Mouse (Mus musculus): ENCODE results near the gene 1700017D01Rik. TPM values are rescaled to one million over a fixed set of nuclear protein-coding genes. Genes with fewer than 3 reads are reported as not detected.
"Not testable (repeated sequence)": the region's sequence is repeated elsewhere in the genome, so short reads cannot be mapped to it uniquely, and the experiment has no call there.

Gene 1700017D01Rik
- polyA plus RNA-seq, 1 experiment from 2014 or later = not detected

DNA sequence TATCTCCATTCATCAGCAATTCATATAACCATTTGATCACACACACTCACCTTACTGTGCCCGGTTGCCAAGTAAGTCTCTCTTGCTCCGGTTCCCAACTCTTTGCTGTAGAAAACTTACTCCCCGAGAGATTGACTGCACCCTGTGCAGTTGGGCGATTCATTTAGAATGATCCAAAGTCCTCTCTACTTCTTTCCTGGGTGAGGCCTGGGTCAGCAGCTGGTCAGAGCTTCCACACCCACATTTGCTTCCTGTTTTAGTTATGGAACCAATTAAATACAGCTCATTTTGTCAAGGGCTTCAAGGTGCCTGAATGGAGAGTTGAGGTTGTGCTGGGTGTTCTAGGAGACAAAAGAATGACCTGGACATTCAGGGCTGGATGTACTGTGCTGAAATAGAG is 49.7 kb downstream of the 1700017D01Rik start, which contains the start of gene Ms4a8a:
TSS of gene Ms4a8a (minus strand) at position 169 of the 400 bp plus-strand sequence.
- no peak within 1 kb of the TSS for H3K27ac ChIP-seq
- H3K9ac ChIP-seq = no peak within 1 kb of the TSS
- H3K4me3 ChIP-seq = no peak within 1 kb of the TSS
- no peaks in the 10 kb centered on the region for H3K36me3 ChIP-seq
- no peak within 1 kb of the TSS for H3K4me2 ChIP-seq
- no peaks in the 10 kb centered on the region for H3K9me3 ChIP-seq
- ATAC-seq (ENCODE audit: insufficient number of reproducible peaks, low FRiP score, low TSS enrichment, low read depth) = no peak
- H3K27me3 ChIP-seq = no peaks in the 10 kb centered on the region
- 81% methylated on average over 4 of the region's 4 CpGs for WGBS
- no peaks in the 10 kb centered on the region for H3K4me1 ChIP-seq

DNA sequence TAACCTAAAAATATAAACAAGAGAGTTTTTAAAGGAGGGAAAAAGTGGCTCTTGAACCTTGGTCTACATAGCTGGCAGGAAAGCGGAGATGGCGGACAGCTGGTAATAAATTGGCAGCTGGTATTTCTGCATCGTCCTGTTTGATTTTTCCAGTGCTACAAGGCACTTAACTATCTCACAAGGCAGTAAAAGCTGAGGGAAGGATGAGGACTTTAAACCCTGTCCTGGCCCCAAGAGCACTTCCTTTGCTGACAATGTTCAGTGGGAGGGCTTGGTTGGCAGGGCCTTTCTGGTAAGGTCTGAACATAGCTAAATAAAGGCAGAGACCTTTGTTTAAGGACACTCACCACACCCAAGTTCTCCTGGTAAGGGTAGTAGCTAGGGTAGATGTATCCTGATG is 60.3 kb downstream of the 1700017D01Rik start:
- no peak overlapping the region for H3K4me3 ChIP-seq
- H3K36me3 ChIP-seq = no peaks in the 10 kb centered on the region
- H3K4me1 ChIP-seq = no peaks in the 10 kb centered on the region
- H3K4me2 ChIP-seq = no peak overlapping the region
- ATAC-seq (ENCODE audit: insufficient number of reproducible peaks, low FRiP score, low TSS enrichment, low read depth) = no peak
- H3K27ac ChIP-seq = no peak overlapping the region
- no peaks in the 10 kb centered on the region for H3K27me3 ChIP-seq
- no peaks in the 10 kb centered on the region; the same call in 1 of the 2 replicates for H3K9me3 ChIP-seq
- no peak overlapping the region for H3K9ac ChIP-seq
- 57% methylated on average over 3 of the region's 3 CpGs for WGBS

DNA sequence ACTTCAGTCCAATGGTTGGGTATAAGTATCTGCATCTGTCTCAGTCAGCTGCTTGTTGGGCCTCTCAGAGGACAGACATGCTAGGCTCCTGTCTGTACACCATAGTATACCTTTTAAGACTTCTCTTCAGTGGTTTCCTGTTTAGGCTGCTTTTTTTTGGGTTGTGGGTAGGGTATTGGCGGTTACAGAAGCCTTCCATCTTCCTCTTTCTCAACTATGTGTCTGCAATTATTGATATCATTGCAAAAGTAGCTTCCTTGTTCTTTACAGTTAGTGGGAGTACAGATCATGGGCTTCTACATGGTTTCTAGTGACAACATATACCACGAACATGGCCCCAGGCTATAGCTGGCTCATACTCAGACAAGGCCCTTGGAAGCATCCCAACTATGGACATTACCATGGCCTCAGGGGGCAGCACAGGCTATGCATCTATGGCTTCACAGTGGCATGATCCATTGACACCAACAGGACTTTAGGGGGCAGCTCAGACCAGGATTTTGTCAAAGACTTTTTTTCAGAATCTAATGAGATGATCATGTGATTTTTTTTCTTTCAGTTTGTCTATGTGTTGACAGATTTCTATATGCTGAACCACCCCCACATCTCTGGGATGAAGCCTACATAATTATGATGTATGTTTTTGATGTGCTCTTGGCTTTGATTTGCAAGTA is 65.3 kb downstream of the 1700017D01Rik start:
- Histone ChIP-seq H3K36me3 (no peaks in the 10 kb centered on the region), H3K9me3 (no peaks in the 10 kb centered on the region; the same call in 1 of the 2 replicates), H3K27me3 (no peaks in the 10 kb centered on the region), H3K4me1 (no peaks in the 10 kb centered on the region), H3K4me3 (no peak overlapping the region), H3K27ac (no peak overlapping the region), H3K4me2 (no peak overlapping the region), H3K9ac (no peak overlapping the region)
- ATAC-seq (ENCODE audit: insufficient number of reproducible peaks, low FRiP score, low TSS enrichment, low read depth) = no peak
- 80% methylated on average over 2 of the region's 2 CpGs for WGBS

DNA sequence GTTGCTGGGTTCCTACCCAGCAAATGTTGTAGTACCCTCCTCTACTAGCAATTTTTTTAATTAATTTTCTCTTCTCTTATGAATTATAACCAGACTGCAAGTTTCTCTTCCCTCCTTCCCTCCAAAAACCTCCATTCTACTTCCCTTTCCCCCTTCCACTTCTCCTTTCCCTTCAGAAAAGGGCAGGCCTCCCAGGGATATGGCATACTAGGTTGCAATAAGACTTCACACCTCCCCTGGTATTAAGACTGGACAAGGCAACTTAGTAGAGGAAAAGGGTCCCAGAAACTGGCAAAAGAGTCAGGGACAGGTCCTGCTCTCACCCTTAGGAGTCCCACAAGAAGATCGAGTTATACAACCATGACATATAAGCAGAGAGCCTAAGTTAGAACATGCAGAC is 69.8 kb downstream of the 1700017D01Rik start:
- Histone ChIP-seq H3K9me3 (no peaks in the 10 kb centered on the region; the same call in 1 of the 2 replicates), H3K36me3 (no peaks in the 10 kb centered on the region), H3K4me1 (no peaks in the 10 kb centered on the region), H3K9ac (no peak overlapping the region), H3K27ac (no peak overlapping the region), H3K27me3 (no peaks in the 10 kb centered on the region), H3K4me2 (no peak overlapping the region), H3K4me3 (no peak overlapping the region)
- 88% methylated on average over 1 of the region's 1 CpGs for WGBS
- no peak for ATAC-seq (ENCODE audit: insufficient number of reproducible peaks, low FRiP score, low TSS enrichment, low read depth)

DNA sequence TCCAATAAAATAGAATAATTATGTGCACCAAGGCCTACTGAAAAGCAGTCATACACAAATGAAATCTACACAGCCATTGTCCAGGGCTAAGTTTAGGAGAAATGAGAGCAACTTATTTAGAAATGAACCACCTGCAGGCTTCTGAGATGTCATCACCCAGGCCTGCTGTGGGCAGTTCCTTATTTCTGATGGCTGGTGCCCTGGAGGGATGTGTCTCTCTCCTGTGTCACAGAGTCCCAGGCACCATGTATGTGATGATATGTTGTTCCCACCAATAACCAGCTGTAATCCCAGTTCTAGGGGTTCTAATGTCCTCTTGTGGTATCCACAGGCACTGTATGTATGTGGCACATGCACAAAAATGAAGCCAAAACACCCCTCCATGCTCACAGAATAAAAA is 70.7 kb downstream of the 1700017D01Rik start:
- no peak overlapping the region for H3K4me2 ChIP-seq
- H3K27ac ChIP-seq = no peak overlapping the region
- no peak for ATAC-seq (ENCODE audit: insufficient number of reproducible peaks, low FRiP score, low TSS enrichment, low read depth)
- H3K27me3 ChIP-seq = no peaks in the 10 kb centered on the region
- no peak overlapping the region for H3K9ac ChIP-seq
- no peaks in the 10 kb centered on the region for H3K4me1 ChIP-seq
- H3K36me3 ChIP-seq = no peaks in the 10 kb centered on the region
- H3K9me3 ChIP-seq = no peaks in the 10 kb centered on the region
- H3K4me3 ChIP-seq = no peak overlapping the region

DNA sequence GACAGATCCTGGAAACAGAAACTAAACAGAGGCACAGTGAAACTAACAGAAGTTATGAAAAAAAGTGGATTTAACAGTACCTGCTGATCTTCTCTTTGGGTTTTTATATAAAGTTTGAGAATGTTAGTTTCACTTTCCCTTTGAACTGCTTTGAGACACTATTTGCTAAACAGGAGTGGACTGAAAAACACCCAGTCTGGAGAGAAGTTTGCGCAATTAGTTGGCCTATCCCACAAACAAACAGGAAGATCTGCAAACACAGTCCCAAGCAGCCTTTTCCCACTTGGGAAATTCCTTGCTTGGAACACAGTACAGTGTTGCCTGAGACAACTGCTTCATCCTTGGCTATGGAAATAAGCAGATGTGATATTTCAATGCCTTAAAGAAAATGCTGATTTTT is 75.0 kb downstream of the 1700017D01Rik start:
- not testable (repeated sequence) for H3K36me3 ChIP-seq; ATAC-seq (ENCODE audit: insufficient number of reproducible peaks, low FRiP score, low TSS enrichment, low read depth); H3K27me3 ChIP-seq; H3K9me3 ChIP-seq; H3K27ac ChIP-seq; H3K4me3 ChIP-seq; H3K4me2 ChIP-seq; H3K9ac ChIP-seq; H3K4me1 ChIP-seq
- WGBS = 89% methylated on average over 1 of the region's 1 CpGs

DNA sequence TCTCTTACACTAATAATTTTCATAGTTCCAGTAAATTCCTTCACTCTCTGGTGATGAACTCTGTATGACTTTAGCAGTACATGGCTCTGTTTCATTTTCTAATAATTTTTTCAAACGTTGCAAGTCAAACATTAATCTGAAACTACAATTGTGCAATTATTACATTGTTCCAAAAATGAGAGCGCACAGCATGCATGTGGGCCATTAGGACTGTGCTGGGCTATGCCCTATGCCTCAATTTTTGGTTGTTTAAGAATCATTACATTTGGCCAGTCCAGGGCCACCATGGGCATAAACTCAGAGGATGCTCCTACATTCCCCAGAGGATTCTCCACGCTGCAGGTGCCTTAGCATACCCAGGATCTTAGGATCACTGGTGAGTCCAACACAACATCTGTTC is 77.4 kb downstream of the 1700017D01Rik start:
- no peak overlapping the region for H3K4me2 ChIP-seq
- WGBS = 63% methylated on average over 3 of the region's 3 CpGs
- H3K36me3 ChIP-seq = no peaks in the 10 kb centered on the region
- no peaks in the 10 kb centered on the region for H3K27me3 ChIP-seq
- no peak overlapping the region for H3K9ac ChIP-seq
- H3K4me1 ChIP-seq = no peaks in the 10 kb centered on the region
- H3K4me3 ChIP-seq = no peak overlapping the region
- H3K27ac ChIP-seq = no peak overlapping the region
- no peak for ATAC-seq (ENCODE audit: insufficient number of reproducible peaks, low FRiP score, low TSS enrichment, low read depth)
- no peaks in the 10 kb centered on the region for H3K9me3 ChIP-seq

DNA sequence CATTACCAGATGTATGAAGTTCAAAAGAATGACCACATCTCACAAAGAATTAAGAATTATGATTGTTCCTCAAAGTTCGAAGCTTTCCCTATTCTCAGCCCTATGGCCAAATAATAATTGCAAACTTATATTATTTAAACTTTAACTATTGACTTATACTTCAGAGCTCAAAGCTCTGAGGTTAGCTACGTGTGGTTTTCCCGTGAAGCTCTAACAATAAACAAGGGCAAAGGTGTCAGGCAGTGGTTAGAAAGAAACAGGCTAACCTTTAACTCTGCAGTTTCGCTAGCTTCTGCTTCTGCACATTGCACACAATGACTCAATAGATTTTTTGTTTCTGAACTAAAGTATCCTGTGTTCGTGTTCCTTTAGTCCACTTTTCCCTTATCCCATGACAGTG is 77.8 kb downstream of the 1700017D01Rik start:
- WGBS = 50% methylated on average over 5 of the region's 5 CpGs
- ATAC-seq (ENCODE audit: insufficient number of reproducible peaks, low FRiP score, low TSS enrichment, low read depth) = no peak
- no peak overlapping the region for H3K9ac ChIP-seq
- H3K27ac ChIP-seq = no peak overlapping the region
- no peaks in the 10 kb centered on the region for H3K4me1 ChIP-seq
- no peak overlapping the region for H3K4me3 ChIP-seq
- H3K36me3 ChIP-seq = no peaks in the 10 kb centered on the region
- no peak overlapping the region for H3K4me2 ChIP-seq
- no peaks in the 10 kb centered on the region for H3K27me3 ChIP-seq
- H3K9me3 ChIP-seq = no peaks in the 10 kb centered on the region

DNA sequence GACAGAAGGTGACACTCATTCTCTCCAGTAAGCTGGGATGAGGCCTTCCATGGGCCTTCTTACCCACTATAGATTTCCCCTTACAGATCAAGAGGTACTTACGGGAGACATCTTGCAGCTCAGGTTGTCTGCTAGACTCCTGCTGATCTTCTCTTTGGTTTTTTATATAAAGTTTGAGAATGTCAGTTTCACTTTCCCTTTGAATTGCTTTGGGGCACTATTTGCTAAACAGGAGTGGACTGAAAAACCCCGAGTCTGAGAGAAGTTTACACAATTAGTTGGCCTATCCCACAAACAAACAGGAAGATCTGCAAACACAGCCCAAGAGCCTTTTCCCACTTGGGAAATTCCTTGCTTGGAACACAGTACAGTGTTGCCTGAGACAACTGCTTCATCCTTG is 80.4 kb downstream of the 1700017D01Rik start:
- H3K9ac ChIP-seq = no peak overlapping the region
- no peaks in the 10 kb centered on the region for H3K36me3 ChIP-seq
- no peak overlapping the region for H3K27ac ChIP-seq
- H3K9me3 ChIP-seq = no peaks in the 10 kb centered on the region
- 66% methylated on average over 2 of the region's 2 CpGs for WGBS
- no peaks in the 10 kb centered on the region for H3K27me3 ChIP-seq
- H3K4me1 ChIP-seq = no peaks in the 10 kb centered on the region
- H3K4me2 ChIP-seq = no peak overlapping the region
- no peak overlapping the region for H3K4me3 ChIP-seq
- no peak for ATAC-seq (ENCODE audit: insufficient number of reproducible peaks, low FRiP score, low TSS enrichment, low read depth)

DNA sequence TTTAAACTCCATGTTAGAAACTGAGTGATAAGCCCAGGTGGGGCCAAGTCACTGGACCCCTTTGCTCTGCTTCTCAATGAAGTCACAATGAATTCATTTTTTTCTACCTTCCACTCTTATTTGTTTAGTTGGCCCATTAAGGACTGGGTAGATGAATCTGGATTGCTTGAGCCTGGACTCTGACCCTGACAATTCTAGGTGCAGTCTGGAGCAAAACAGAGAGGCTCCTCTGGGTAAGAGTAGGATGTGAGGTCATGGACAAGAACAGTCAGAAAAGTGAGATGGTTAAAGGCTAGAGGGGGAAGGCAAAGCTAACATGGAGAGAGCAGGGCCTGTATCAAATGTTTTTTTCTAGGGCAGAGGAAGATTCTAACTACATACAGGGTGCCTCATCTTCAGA is 81.2 kb downstream of the 1700017D01Rik start:
- no peaks in the 10 kb centered on the region for H3K4me1 ChIP-seq
- no peaks in the 10 kb centered on the region for H3K27me3 ChIP-seq
- ATAC-seq (ENCODE audit: insufficient number of reproducible peaks, low FRiP score, low TSS enrichment, low read depth) = no peak
- H3K4me3 ChIP-seq = no peak overlapping the region
- H3K9ac ChIP-seq = no peak overlapping the region
- no peaks in the 10 kb centered on the region for H3K9me3 ChIP-seq
- H3K27ac ChIP-seq = no peak overlapping the region
- no peak overlapping the region for H3K4me2 ChIP-seq
- H3K36me3 ChIP-seq = no peaks in the 10 kb centered on the region

DNA sequence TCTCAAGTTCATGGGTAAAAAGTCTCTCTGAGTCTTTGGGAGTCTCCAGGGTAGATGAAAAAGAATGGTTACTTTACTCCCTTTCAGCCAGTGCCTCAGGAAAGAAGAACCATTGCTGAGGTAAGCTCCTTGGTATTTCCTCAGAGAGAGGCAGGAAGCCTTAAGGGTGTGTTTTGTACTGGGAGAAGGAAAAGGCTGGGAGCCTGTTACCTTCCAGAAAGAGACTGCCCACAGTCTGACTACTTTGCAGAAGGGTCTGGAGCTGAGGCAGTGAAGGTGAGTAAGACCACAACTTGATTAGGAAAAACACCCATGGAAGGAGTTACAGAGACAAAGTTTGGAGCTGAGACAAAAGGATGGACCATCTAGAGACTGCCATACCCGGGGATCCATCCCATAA is 82.2 kb downstream of the 1700017D01Rik start:
- Histone ChIP-seq H3K9me3 (no peaks in the 10 kb centered on the region), H3K27ac (no peak overlapping the region), H3K27me3 (no peaks in the 10 kb centered on the region), H3K36me3 (no peaks in the 10 kb centered on the region), H3K4me1 (no peaks in the 10 kb centered on the region), H3K4me2 (no peak overlapping the region), H3K9ac (no peak overlapping the region), H3K4me3 (no peak overlapping the region)
- WGBS = 89% methylated on average over 1 of the region's 1 CpGs
- ATAC-seq (ENCODE audit: insufficient number of reproducible peaks, low FRiP score, low TSS enrichment, low read depth) = no peak

DNA sequence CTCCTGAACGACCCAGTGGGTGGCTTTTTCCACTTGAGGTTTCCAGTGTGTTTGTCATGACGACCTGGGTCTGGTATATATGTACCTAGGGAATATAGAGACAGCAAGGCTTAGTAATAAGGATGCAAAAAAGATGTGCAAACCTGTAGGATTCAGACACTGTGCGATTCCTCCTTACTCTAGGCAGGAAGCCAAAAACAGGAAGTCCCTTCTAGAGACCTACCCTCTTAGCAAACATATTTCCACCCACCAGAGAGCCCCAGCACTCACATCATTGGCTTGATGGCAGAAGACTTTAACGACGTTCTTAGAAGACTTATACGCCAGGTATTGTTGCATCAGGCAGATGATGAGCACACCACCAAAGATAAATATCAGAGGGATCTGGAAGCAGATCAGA is 82.7 kb downstream of the 1700017D01Rik start:
- 69% methylated on average over 6 of the region's 6 CpGs for WGBS
- Histone ChIP-seq H3K27me3 (no peaks in the 10 kb centered on the region), H3K9me3 (no peaks in the 10 kb centered on the region), H3K36me3 (no peaks in the 10 kb centered on the region), H3K27ac (no peak overlapping the region), H3K4me3 (no peak overlapping the region), H3K4me1 (no peaks in the 10 kb centered on the region), H3K4me2 (no peak overlapping the region), H3K9ac (no peak overlapping the region)
- no peak for ATAC-seq (ENCODE audit: insufficient number of reproducible peaks, low FRiP score, low TSS enrichment, low read depth)

Measured in limb, embryonic 15.5 days (tissue).